Mouse (Mus musculus) embryonic facial prominence, embryonic 11.5 days (tissue): ENCODE measurements around the gene Uhrf1. TPM values are rescaled to one million over a fixed set of nuclear protein-coding genes. Genes with fewer than 3 reads are reported as not detected.

Experiments
- ATAC-seq: fragments of 200-750 bp; cut with Nextera tagmentation; replicated peaks from 2 replicates; pipeline ENCODE4 v1.8.0; 2017; ENCODE audit warnings: low read depth; ENCODE audit not compliant: insufficient number of reproducible peaks, low FRiP score, low TSS enrichment
- DNase-seq: peaks from one replicate; pipeline ENCODE4 v3.0.0-alpha.2; 2015; ENCODE audit warnings: low spot score
- H3K27ac ChIP-seq: fragments of 300-500 bp; sonication (generic); replicated peaks from 2 replicates; pipeline ENCODE4 v1.5.1; 2014; ENCODE audit warnings: mild to moderate bottlenecking, low read depth, low read length, control low read depth
- H3K27me3 ChIP-seq: fragments of 300-500 bp; sonication (generic); 2 replicates; pipeline ENCODE4 v1.6.1; 2014; ENCODE audit warnings: mild to moderate bottlenecking, low read length, moderate library complexity, mixed read lengths; ENCODE audit not compliant: control insufficient read depth, insufficient read depth
- H3K36me3 ChIP-seq: fragments of 300-500 bp; sonication (generic); replicated peaks from 2 replicates; pipeline ENCODE4 v1.6.1; 2014; ENCODE audit warnings: low read depth, mild to moderate bottlenecking, low read length, moderate library complexity, mixed read lengths; ENCODE audit not compliant: control insufficient read depth, insufficient read depth
- H3K4me1 ChIP-seq: fragments of 300-500 bp; sonication (generic); 2 replicates; pipeline ENCODE4 v1.6.1; 2014; ENCODE audit warnings: low read length, mixed read lengths; ENCODE audit not compliant: control insufficient read depth, insufficient read depth
- H3K4me2 ChIP-seq: fragments of 300-500 bp; sonication (generic); 2 replicates; pipeline ENCODE4 v1.6.1; 2014; ENCODE audit warnings: low read depth, mild to moderate bottlenecking, control low read depth, low read length, moderate library complexity
- H3K4me3 ChIP-seq: fragments of 300-500 bp; sonication (generic); 2 replicates; pipeline ENCODE4 v1.5.1; 2014; ENCODE audit warnings: low read depth, low read length, control low read depth
- H3K9ac ChIP-seq: fragments of 300-500 bp; sonication (generic); replicated peaks from 2 replicates; pipeline ENCODE4 v1.6.1; 2014; ENCODE audit warnings: mild to moderate bottlenecking, control low read depth, low read length
- H3K9me3 ChIP-seq: fragments of 300-500 bp; sonication (generic); replicated peaks from 2 replicates; pipeline ENCODE4 v1.6.1; 2016; ENCODE audit warnings: mild to moderate bottlenecking, low read length, inconsistent platforms, mixed read lengths; ENCODE audit not compliant: control insufficient read depth
- WGBS: fragments of 180-500 bp; shearing (Covaris S2); extraction: QIAGEN DNeasy Blood & Tissue Kit; methylation state at CpG from one replicate; pipeline ENCODE4 v1.1.7; 2014; 5-methylcytosine and 5-hydroxymethylcytosine counted together
- polyA plus RNA-seq: library from polyadenylated mRNA; unstranded; fragments of >200 nt; fragmentation: Nextera tagmentation; extraction: Ambion mirVana; gene quantifications from 2 replicates; pipeline ENCODE4 v1.2.1, GENCODE M21; 2014

The Uhrf1 gene
- polyA plus RNA-seq, 1 experiment from 2014 or later: 119 TPM

DNA sequence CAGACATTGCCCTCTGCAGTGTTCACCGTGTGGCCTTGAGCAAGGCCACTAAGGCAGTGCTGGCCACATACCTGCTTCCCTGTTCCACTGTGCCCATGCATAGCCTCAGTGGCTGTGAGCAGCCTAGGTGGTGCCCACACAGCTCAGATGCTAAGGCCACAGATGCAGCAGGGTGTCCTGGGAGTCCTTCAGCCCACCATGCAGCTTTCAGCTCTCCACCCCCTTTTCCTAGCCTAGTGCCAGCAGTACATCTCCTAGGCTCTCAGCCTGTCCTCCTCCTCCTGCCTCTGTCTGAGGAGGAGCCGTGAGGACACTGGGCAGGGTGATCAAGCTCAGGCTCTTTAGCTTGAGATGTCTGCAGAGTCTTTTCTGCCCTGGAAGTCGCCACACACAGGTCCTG is 67.0 kb downstream of the Uhrf1 start:
- no peak overlapping the region for H3K4me3 ChIP-seq
- DNase-seq (no peak), ATAC-seq (no peak)
- H3K27ac ChIP-seq: no peak overlapping the region
- H3K4me1 ChIP-seq: no peaks in the 10 kb centered on the region
- no peak overlapping the region for H3K9ac ChIP-seq
- peaks cover 2% of the 10 kb centered on the region for H3K36me3 ChIP-seq
- WGBS: 93% methylated on average over 3 of the region's 3 CpGs
- no peaks in the 10 kb centered on the region for H3K9me3 ChIP-seq
- H3K4me2 ChIP-seq: no peak overlapping the region
- H3K27me3 ChIP-seq: no peaks in the 10 kb centered on the region

- H3K36me3 ChIP-seq: peaks cover 2% of the 10 kb centered on the region
- no peak overlapping the region for H3K4me2 ChIP-seq
- no peak overlapping the region for H3K27ac ChIP-seq
- no peak overlapping the region for H3K4me3 ChIP-seq
- H3K27me3 ChIP-seq: no peaks in the 10 kb centered on the region
- H3K9me3 ChIP-seq: no peaks in the 10 kb centered on the region
- H3K9ac ChIP-seq: no peak overlapping the region
- H3K4me1 ChIP-seq: no peaks in the 10 kb centered on the region
- DNase-seq (no peak), ATAC-seq (no peak)
- 87% methylated on average over 15 of the region's 15 CpGs for WGBS
Observed at GRCm38 (mm10) chr17:56371029-56371660, 68.0 kb downstream of the Uhrf1 start.

DNA sequence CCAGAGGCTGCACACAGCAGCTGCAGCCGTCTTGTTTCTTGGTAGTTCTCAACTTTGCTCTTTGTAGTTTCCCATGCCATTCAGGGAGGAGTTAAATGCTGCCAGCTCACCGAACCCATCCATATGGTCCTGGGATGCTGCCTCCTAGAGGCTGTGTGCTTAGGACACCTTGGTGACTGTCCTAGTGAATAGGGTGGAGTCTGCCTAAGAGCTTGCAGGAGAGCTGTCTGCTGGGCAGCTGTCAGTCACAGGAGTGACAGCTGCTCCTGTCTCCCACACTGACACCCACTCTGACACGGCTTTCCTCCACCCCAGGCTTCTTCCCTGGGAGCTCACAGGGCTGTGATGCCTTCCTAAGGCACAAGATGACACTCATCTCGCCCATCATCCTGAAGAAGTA is 69.0 kb downstream of the Uhrf1 start:
- H3K9me3 ChIP-seq: no peaks in the 10 kb centered on the region
- H3K27ac ChIP-seq: no peak overlapping the region
- H3K27me3 ChIP-seq: no peaks in the 10 kb centered on the region
- no peak overlapping the region for H3K4me2 ChIP-seq
- no peak for DNase-seq
- H3K9ac ChIP-seq: no peak overlapping the region
- ATAC-seq: no peak
- H3K36me3 ChIP-seq: peaks cover 2% of the 10 kb centered on the region
- 73% methylated on average over 4 of the region's 4 CpGs for WGBS
- H3K4me3 ChIP-seq: no peak overlapping the region
- no peaks in the 10 kb centered on the region for H3K4me1 ChIP-seq

Other genes with a start within 250 kb of the Uhrf1 start
- 40.9 and 43.1 TPM in 2 replicates for gene Ubxn6, start 228.3 kb upstream of the Uhrf1 start, polyA plus RNA-seq
- 101 and 106 TPM in 2 replicates for gene Hdgfl2, start 223.7 kb upstream of the Uhrf1 start, polyA plus RNA-seq
- 0.08 TPM in 1 of 2 replicates, not detected in the other for gene Plin4, start 193.5 kb upstream of the Uhrf1 start, polyA plus RNA-seq
- 0.10 and 0.31 TPM in 2 replicates for gene Plin5, start 185.7 kb upstream of the Uhrf1 start, polyA plus RNA-seq
- not detected in 2 replicates for gene Lrg1, start 181.3 kb upstream of the Uhrf1 start, polyA plus RNA-seq
- gene Sema6b, start 163.0 kb upstream of the Uhrf1 start, polyA plus RNA-seq: 1.1 and 1.6 TPM in 2 replicates
- gene Tnfaip8l1, start 140.8 kb upstream of the Uhrf1 start, polyA plus RNA-seq: 12.1 and 12.7 TPM in 2 replicates
- gene Mydgf, start 119.4 kb upstream of the Uhrf1 start, polyA plus RNA-seq: 48.5 and 60.5 TPM in 2 replicates
- gene Dpp9, start 84.4 kb upstream of the Uhrf1 start, polyA plus RNA-seq: 23.7 and 33.1 TPM in 2 replicates
- gene Fem1a, start 46.5 kb upstream of the Uhrf1 start, polyA plus RNA-seq: 10.1 and 11.6 TPM in 2 replicates
- 2.9 and 3.6 TPM in 2 replicates for gene Ticam1, start 26.5 kb upstream of the Uhrf1 start, polyA plus RNA-seq
- 33.0 and 48.5 TPM in 2 replicates for gene Plin3, start 10.4 kb upstream of the Uhrf1 start, polyA plus RNA-seq
- not detected in 2 replicates for gene Arrdc5, start 3.0 kb upstream of the Uhrf1 start, polyA plus RNA-seq
- gene Kdm4b, start 22.7 kb downstream of the Uhrf1 start, polyA plus RNA-seq: 27.3 and 28.2 TPM in 2 replicates
- gene Ptprs, start 173.2 kb downstream of the Uhrf1 start, polyA plus RNA-seq: 80.1 and 81.5 TPM in 2 replicates
- not detected in 2 replicates for gene Znrf4, start 209.1 kb downstream of the Uhrf1 start, polyA plus RNA-seq